Mouse (Mus musculus) stomach, embryonic 16.5 days (tissue): ENCODE results near the gene Atf5. TPM values are rescaled to one million over a fixed set of nuclear protein-coding genes. Genes with fewer than 3 reads are reported as not detected.

Experiments used
- ATAC-seq: fragments of 200-750 bp; cut with Nextera tagmentation; 2 replicates; pipeline ENCODE4 v1.8.0; 2017; ENCODE audit warnings: moderate number of reproducible peaks, moderate TSS enrichment; ENCODE audit not compliant: insufficient read depth, low FRiP score
- H3K27ac ChIP-seq: fragments of 300-500 bp; sonication (generic); 2 replicates; pipeline ENCODE4 v1.5.1; 2014; ENCODE audit warnings: low read length
- H3K27me3 ChIP-seq: fragments of 300-500 bp; sonication (generic); 2 replicates; pipeline ENCODE4 v1.6.1; 2014; ENCODE audit warnings: low read length, control low read depth, mixed read lengths; ENCODE audit not compliant: control insufficient read depth, insufficient read depth
- H3K36me3 ChIP-seq: fragments of 300-500 bp; sonication (generic); 2 replicates; pipeline ENCODE4 v1.6.1; 2014; ENCODE audit warnings: low read length; ENCODE audit not compliant: control insufficient read depth, insufficient read depth
- H3K4me1 ChIP-seq: fragments of 300-500 bp; sonication (generic); 2 replicates; pipeline ENCODE4 v1.6.1; 2014; ENCODE audit warnings: low read length, control low read depth, mixed read lengths; ENCODE audit not compliant: control insufficient read depth, insufficient read depth
- H3K4me2 ChIP-seq: fragments of 300-500 bp; sonication (generic); 2 replicates; pipeline ENCODE4 v1.6.1; 2014; ENCODE audit warnings: low read depth, low read length, mixed read lengths
- H3K4me3 ChIP-seq: fragments of 300-500 bp; sonication (generic); replicated peaks from 2 replicates; pipeline ENCODE4 v1.5.1; 2014; ENCODE audit warnings: mild to moderate bottlenecking, low read length
- H3K9ac ChIP-seq: fragments of 300-500 bp; sonication (generic); 2 replicates; pipeline ENCODE4 v1.6.1; 2014; ENCODE audit warnings: low read length
- H3K9me3 ChIP-seq: fragments of 300-500 bp; sonication (generic); replicated peaks from 2 replicates; pipeline ENCODE4 v1.6.1; 2016; ENCODE audit warnings: low read length, control low read depth; ENCODE audit not compliant: control insufficient read depth
- WGBS: fragments of 180-500 bp; shearing (Covaris S2); extraction: QIAGEN DNeasy Blood & Tissue Kit; methylation state at CpG from one replicate; pipeline ENCODE4 v1.1.7; 2014; 5-methylcytosine and 5-hydroxymethylcytosine counted together
- polyA plus RNA-seq: library from polyadenylated mRNA; unstranded; fragments of >200 nt; fragmentation: Nextera tagmentation; extraction: Ambion mirVana; gene quantifications from 2 replicates; pipeline ENCODE4 v1.2.1, GENCODE M21; 2015

Atf5 gene
- polyA plus RNA-seq, 1 experiment from 2014 or later = 4.6 TPM

DNA sequence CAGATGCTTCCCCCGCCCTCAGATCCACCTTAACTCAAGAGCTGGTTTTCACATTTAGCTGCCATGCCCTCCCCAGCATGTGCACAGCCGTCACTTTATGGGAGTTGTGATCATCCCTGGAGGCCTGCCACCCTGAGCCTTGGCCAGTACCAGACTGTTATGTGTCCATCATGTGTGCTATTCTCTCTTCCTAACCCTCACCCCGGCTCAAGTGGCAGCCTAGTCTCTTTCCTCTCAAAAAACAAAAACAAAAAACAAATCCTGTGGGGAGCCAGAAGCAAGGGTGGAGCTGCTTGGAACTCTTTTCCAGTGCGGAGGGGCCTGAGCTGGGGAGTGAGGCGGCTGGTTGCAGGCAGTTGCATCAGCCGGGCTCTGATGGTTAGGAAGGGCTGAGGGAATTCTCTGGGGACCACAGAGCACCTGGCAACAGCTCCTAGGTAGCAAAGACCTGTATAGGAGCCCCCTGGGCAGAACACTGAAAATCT, 2.3 kb upstream of the Atf5 start:
- H3K9ac ChIP-seq = peak overlapping the region; percentile 95
- H3K4me3 ChIP-seq = peak overlapping the region; percentile 85
- 31% methylated on average over 6 of the region's 6 CpGs for WGBS
- peak overlapping the region; percentile 89 for H3K4me2 ChIP-seq
- no peaks in the 10 kb centered on the region for H3K9me3 ChIP-seq
- no peaks in the 10 kb centered on the region for H3K36me3 ChIP-seq
- H3K27ac ChIP-seq = peak overlapping the region; percentile 68
- H3K27me3 ChIP-seq = no peaks in the 10 kb centered on the region
- peaks cover 47% of the 10 kb centered on the region for H3K4me1 ChIP-seq
- no peak for ATAC-seq

DNA sequence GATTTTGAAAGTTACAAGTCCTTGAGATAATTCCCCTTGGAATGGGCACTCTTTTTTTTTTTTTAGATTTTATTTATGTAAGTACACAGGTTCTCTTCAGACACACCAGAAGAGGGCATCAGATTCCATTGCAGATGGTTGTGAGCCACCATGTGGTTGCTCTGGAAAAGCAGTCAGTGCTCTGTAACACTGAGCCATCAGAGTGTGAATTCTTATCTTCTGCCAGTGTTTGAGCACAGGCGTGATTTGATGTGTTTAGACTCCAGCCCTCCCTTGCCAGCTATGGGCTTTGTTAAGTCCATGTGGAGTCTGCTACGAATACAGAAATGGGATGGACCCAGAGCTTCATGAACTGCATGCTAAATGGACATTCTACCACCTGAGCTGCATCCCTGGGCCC, 1.7 kb upstream of the Atf5 start:
- H3K4me1 ChIP-seq = peaks cover 43% of the 10 kb centered on the region
- H3K4me3 ChIP-seq = peak overlapping the region; percentile 85
- 17% methylated on average over 2 of the region's 2 CpGs for WGBS
- H3K4me2 ChIP-seq = peak overlapping the region; percentile 89
- H3K27ac ChIP-seq = peak overlapping the region; percentile 68
- no peaks in the 10 kb centered on the region for H3K9me3 ChIP-seq
- H3K9ac ChIP-seq = peak overlapping the region; percentile 95
- H3K27me3 ChIP-seq = no peaks in the 10 kb centered on the region
- no peak for ATAC-seq
- H3K36me3 ChIP-seq = no peaks in the 10 kb centered on the region

DNA sequence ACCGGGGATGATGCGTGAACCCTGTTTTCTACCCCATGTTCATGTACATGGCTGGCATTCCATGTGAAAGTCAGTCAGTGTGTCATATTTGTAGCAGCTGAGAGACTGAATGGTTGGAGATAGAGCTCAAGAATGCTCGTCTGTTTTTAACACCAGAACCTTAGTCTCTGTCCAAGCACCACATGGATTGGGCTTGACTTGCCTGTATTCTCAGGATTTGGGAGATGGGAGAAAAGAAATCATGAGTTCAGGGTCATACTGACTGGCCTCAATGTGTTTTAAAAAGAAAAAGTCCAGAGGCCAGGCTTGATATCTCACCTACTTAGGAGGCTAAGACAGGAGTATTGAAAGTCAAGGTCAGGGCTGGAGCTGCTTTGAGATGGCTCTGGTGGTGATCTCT, 983 bp upstream of the Atf5 start:
- Histone ChIP-seq H3K9me3 (no peaks in the 10 kb centered on the region), H3K27me3 (no peaks in the 10 kb centered on the region), H3K4me2 (peak overlapping the region; percentile 89), H3K27ac (peak overlapping the region; percentile 98), H3K4me1 (peaks cover 38% of the 10 kb centered on the region), H3K9ac (peak overlapping the region; percentile 95), H3K36me3 (0 out of 2 replicates have a peak, but pooled peaks cover under 1% of the 10 kb centered on the region), H3K4me3 (peak overlapping the region; percentile 85)
- ATAC-seq = no peak
- 14% methylated on average over 3 of the region's 3 CpGs for WGBS

DNA sequence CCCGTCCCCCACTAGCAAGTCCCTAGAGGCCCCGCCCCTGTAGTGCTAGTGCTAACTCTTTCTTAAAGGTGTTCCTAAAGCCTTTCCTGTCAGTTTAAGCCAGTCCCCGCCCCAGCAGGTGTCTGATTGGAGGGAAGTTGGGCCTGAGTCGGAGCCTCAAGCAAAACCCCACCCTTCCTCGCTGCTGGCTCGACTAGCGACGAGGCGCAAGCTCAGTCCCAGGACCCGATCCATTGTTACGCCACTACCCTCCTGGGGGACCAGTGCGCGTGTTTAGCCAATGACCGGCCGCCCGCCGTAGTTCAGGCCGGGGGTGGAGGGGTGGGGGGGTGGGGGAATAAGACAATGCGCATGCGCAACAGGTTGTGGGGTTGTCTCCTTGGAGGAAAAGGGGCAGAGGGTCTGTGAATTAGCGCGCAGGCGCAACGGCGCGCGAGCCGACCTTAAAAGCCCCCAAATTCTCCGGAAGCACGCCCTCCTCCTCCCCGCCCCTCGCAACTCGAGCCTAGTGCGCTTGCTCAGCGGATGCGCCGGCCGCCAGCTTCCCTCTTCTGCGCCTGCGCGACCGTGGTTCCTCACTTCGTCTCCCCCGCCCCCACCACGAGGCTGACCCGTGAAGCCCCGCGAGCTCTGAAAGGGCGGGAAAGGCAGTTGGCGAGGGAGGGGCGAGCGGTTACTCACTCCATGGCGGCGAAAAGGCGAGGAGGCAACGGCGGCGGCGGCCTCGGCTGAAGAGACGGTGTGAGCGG, 563 bp downstream of the Atf5 start, which contains the start of the genes Nup62 and Il4i1:
Nup62 (plus strand) TSS at position 368 of the 749 bp plus-strand sequence.
Il4i1 (plus strand) TSS at position 667 of the 749 bp plus-strand sequence.
- ATAC-seq = peak; percentile 93
- no peaks in the 10 kb centered on the region for H3K9me3 ChIP-seq
- H3K4me2 ChIP-seq = peak within 1 kb of the TSS; percentile 89
- peak within 1 kb of the TSS; percentile 85 for H3K4me3 ChIP-seq
- 0 out of 2 replicates have a peak, but pooled peaks cover 3% of the 10 kb centered on the region for H3K36me3 ChIP-seq
- H3K4me1 ChIP-seq = peaks cover 38% of the 10 kb centered on the region
- H3K27ac ChIP-seq = peak within 1 kb of the TSS; percentile 98
- H3K9ac ChIP-seq = peak within 1 kb of the TSS; percentile 95
- WGBS = under 1% methylated on average over 61 of the region's 62 CpGs
- no peaks in the 10 kb centered on the region for H3K27me3 ChIP-seq

DNA sequence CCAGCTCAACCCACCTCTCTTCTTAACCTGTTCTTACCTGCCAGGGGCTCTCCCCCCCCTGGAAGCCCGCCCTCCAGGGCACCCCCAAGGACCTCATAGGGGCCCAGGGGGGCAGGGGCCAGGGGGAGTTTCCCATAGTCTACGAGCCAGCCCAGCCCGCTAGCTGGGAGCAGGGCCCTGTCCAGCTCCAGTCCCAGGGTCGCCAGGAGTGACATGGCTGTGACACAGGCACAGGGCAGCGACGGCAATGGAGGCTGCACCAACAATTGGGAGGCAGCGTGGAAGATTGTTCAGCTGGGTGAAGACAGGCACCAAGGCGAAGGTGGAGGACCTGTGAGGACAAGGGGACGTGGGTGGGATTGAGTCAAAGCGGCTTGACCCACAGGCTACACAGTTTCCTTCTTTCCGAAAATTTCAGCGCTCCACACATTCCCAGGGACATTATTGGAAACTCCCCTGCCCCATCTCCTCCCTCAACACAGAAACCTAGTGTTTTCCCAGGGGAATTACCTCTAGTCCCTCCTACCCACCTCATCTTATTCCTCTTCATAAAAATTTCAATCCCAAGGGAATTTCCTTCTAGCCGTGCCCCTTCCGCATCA, 1.4 kb downstream of the Atf5 start:
- H3K27ac ChIP-seq = peak overlapping the region; percentile 98
- no peaks in the 10 kb centered on the region for H3K9me3 ChIP-seq
- no peak for ATAC-seq
- H3K4me3 ChIP-seq = peak overlapping the region; percentile 85
- WGBS = 32% methylated on average over 14 of the region's 14 CpGs
- peak overlapping the region; percentile 89 for H3K4me2 ChIP-seq
- peak overlapping the region; percentile 95 for H3K9ac ChIP-seq
- peaks cover 32% of the 10 kb centered on the region for H3K4me1 ChIP-seq
- no peaks in the 10 kb centered on the region for H3K27me3 ChIP-seq
- 0 out of 2 replicates have a peak, but pooled peaks cover 3% of the 10 kb centered on the region for H3K36me3 ChIP-seq

DNA sequence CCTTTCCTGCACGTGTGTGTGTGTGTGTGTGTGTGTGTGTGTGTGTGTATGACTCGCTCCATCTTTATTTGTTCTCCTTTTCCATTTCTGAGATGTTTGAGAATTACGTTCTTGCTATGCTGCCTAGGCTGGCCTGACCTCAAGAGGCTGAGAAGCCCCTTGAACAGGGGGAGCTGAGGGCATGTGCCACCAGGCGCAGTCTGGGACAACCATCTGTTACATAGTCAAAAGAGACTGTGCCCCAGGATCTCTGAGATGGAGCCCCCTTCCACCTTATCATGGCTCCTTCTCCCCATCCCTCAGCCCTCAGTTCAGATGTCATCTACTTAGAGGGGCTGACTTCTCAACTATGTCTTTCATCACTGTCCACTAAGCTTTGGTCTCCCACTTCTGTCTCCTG, 2.0 kb downstream of the Atf5 start:
- Histone ChIP-seq H3K36me3 (0 out of 2 replicates have a peak, but pooled peaks cover 3% of the 10 kb centered on the region), H3K4me1 (peaks cover 27% of the 10 kb centered on the region), H3K27ac (no peak overlapping the region), H3K9me3 (no peaks in the 10 kb centered on the region), H3K4me3 (no peak overlapping the region), H3K4me2 (no peak overlapping the region), H3K27me3 (no peaks in the 10 kb centered on the region), H3K9ac (no peak overlapping the region)
- no peak for ATAC-seq
- WGBS = 86% methylated on average over 4 of the region's 4 CpGs

DNA sequence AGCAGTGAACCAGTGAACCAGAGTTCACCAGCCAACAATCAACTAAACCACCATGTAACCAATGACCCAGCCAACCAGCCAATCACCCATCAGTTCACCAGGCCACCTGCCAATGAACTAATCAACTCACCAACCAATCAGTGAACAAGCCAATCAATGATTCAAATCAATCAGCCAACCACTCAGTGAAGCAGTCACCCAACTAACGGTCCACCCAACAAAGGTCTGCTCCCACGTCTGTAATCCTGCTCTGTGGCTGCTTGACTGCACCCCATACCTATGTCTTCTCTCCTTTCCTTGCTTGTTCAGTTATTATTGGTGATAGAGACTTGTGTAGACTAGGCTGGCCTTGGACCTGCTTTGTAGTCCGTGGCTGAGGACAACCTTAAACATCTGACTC, 2.5 kb downstream of the Atf5 start:
- Histone ChIP-seq H3K4me2 (no peak overlapping the region), H3K9me3 (no peaks in the 10 kb centered on the region), H3K9ac (no peak overlapping the region), H3K27ac (no peak overlapping the region), H3K36me3 (0 out of 2 replicates have a peak, but pooled peaks cover 3% of the 10 kb centered on the region), H3K27me3 (no peaks in the 10 kb centered on the region), H3K4me1 (peaks cover 23% of the 10 kb centered on the region), H3K4me3 (no peak overlapping the region)
- 91% methylated on average over 3 of the region's 3 CpGs for WGBS
- ATAC-seq = no peak

DNA sequence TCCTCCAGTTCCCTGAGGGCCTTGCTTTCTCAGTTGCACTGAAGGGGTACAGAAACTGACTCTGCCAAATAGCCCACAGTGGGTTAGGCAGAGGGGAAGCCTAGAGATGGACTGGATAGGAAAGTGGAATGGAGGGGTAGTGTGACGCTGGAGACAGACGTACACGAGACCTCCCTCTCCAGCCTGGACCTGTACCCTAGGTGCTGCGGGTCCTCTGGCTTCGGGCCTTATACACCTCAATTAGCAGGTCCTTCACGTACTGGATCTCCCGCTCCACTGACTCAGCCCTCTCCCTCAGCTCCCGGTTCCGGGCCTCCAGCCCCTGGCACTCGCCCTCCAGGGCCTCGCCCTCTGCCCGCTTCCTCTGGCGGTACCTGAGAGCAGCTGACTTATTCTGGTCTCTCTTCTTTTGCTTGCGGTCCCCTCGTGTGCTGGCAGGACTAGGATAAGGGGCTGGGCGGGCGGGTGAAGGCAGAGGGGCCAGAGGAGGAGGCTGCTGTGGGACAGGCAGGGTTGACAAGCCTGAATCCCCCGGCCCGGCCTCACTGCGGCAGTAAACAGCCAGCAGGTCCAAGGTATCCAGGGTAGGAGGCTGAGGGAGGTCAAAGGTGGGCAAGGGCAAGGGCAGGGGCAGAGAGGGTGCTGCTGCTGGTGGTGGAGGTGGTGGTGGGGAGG, 3.7 kb downstream of the Atf5 start:
- WGBS = 89% methylated on average over 20 of the region's 20 CpGs
- no peak overlapping the region for H3K9ac ChIP-seq
- H3K4me3 ChIP-seq = no peak overlapping the region
- no peak overlapping the region for H3K4me2 ChIP-seq
- H3K9me3 ChIP-seq = no peaks in the 10 kb centered on the region
- ATAC-seq = no peak
- H3K36me3 ChIP-seq = 0 out of 2 replicates have a peak, but pooled peaks cover 3% of the 10 kb centered on the region
- H3K27ac ChIP-seq = no peak overlapping the region
- H3K4me1 ChIP-seq = peaks cover 11% of the 10 kb centered on the region
- no peaks in the 10 kb centered on the region for H3K27me3 ChIP-seq
